Mouse (Mus musculus) left cerebral cortex, adult 8-10 months (tissue): Measurements from ENCODE around the gene Dhx34. TPM values are rescaled to one million over a fixed set of nuclear protein-coding genes. Genes with fewer than 3 reads are reported as not detected.
"Not testable (repeated sequence)": the region's sequence is repeated elsewhere in the genome, so short reads cannot be mapped to it uniquely, and the experiment has no call there.

ENCODE experiments used
- DNase-seq, 2 experiments: peaks; one replicate each; pipeline ENCODE4 v3.0.0; 2022; ENCODE audit warnings: low spot score in 2 of 2
- total RNA-seq, 4 experiments: library from RNA; stranded (reverse); gene quantifications; 2 replicates each; pipeline ENCODE4 v1.2.4; 2022

Dhx34 gene
- 10 to 100 TPM; 12.4 to 14.5 (median 13.4) TPM for total RNA-seq

DNA sequence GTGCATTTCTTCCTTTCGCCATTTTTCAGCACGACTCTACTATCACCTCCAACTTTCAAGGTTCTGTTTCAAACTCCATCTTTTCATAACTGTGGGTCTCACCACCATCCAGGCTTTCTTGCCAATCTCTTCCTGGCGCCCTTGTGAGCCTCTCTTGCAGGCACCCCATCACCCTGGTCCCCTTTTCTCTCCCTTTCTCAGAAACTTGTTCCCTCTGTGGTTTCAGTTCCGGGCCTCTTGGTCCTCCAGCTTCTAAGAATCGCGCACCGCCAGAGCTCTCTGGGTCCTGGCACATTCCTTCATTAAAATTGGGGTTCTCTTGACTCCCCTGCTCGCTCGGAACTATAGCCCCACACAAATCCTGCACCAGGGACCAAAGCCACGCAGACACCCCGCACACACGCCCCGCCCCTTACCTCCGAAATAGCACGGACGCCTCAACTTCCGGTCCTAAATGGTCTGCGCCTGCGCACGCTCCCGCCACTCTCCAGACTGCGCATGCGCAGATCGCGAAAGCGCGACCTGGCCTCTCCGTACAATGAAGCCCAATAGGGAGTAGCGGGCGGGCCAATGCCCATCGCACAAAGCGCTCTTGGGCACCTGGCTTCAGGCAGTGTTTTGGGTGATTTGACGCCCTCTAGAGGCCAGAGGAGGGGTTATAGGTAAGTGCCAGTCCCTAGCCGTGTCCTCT, at the start of gene Dhx34:
Gene Dhx34, minus strand, starts transcription at position 456 of the 691 bp plus-strand sequence.
- DNase-seq = peak; percentile 93 to 95

DNA sequence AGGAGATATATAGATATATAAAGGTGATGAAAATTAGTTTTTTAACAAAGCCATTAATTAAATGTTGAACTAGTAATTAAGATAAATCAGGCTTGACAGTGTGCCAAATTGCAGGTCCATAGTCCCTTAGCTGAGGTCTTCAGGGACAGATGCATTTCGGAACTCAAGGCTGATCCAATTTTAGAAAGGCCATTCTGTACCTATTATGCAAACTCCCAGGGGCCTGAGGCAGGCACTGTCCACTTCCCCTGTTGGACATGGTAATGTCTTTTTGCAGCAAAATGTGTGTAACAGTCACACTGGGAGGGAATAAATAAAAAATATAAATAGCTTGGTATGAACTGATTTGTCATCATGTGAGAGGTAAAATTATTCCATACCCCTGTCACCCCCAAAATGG, 49.3 kb upstream of the Dhx34 start:
- no peak for DNase-seq

DNA sequence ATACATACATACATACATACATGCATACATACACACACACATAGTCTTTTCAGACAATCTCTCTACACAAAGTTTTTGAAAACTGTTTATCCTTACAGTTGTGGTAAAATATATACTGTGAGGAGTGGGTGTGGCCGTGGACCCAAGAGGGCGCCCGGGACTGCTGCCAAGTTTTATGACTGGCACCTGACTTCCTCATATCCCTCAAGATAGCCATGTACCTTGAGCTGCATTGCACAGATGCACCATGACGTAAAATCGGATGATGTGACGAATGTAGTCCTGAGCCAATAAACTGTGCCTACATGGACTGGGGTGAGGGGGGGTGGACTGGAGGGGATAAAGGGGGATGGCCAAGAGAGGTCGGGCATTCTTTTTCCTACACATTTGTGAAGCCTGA, 44.8 kb upstream of the Dhx34 start:
- DNase-seq = not testable (repeated sequence)

DNA sequence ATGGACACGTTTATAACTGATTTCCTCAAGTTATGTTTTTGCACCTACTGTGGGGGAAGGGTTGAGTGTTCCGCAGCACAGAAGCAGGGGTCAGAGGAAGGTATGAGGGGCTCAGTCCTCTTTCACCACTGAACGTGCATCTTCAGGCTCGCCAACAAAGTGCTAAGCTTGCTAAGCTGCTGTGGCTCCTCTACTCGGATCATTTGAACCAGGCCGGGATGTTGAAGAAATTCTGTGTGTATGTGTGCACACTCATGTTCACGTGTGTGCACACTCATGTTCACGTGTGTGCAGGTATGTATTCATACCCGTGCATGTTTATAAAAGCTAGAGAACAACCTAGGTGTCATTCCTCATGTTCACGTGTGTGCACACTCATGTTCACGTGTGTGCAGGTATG, 44.0 kb upstream of the Dhx34 start:
- DNase-seq = no peak

DNA sequence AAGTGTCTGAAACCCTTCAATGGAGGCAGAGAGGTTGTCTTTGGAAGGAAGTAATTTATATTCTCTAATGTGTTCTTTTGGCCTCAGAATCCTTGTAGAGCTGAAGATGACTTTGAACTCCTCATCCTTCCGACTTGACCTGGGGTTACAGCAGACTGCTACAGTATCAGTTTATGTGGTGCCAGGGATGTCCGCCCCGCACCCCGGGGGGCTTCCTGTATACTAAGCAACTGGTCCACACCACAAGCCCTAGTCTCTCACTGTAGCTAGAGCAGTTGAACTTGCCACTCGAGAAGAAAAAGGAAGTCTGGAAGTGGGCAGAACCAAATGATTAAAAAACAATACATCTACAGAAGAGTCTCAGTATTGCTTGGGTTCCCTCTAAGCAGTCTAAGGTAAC, 42.0 kb upstream of the Dhx34 start:
- no peak for DNase-seq

DNA sequence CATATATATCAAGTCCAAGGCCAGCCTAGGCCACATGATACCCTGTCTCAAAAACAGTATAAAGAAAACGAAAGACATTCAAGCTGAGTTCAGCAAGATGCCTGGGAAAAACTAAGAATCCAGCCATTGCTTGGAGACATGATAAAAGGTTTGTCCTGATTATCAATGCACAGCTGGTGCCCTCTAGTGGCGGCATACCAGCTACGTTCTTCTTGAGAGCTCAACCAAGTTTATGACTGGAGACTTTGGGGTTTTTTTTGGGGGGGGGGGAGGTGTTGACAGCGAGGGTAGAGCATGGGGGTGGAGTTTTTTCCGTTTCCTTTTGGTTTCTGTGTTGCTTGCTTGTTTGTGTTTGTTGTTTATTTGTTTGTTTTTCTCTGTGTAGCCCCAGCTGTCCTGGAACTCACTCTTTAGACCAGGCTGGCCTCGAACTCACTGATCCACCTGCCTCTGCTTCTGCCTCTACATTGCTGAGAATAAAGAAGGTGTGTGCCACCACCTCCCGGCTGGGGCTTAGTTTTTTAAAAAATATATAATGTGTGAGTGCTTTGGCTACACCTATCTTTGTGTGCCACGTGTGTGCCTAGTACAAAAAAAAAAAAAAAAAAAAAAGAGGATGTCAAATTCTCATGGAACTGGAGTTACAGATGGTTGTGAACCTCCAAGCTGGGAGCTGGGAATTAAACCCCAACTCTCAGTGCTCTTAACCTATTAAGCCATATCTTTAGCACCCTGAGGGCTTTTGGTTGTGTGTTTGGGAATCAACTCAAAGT, 41.4 kb upstream of the Dhx34 start:
- DNase-seq = no peak

DNA sequence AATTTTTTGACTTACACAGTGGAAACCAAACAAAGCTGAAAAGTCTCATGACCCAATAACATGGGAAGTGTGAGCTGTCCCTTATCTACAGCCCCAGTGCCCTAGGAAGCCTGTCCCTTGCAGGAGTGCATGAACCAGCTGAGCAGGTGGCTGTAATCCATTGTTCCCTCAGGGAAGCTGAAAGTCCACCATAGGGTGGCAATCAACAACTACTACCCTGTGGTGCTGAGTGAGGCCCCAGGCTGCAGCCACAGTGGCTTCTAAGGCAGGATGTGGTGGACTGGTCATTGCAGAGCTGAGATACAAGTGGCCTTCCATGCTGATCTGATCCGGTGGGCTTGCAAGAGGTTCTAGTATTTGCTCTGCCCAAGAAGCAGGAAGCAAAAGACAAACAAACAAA, 39.3 kb upstream of the Dhx34 start:
- no peak for DNase-seq

DNA sequence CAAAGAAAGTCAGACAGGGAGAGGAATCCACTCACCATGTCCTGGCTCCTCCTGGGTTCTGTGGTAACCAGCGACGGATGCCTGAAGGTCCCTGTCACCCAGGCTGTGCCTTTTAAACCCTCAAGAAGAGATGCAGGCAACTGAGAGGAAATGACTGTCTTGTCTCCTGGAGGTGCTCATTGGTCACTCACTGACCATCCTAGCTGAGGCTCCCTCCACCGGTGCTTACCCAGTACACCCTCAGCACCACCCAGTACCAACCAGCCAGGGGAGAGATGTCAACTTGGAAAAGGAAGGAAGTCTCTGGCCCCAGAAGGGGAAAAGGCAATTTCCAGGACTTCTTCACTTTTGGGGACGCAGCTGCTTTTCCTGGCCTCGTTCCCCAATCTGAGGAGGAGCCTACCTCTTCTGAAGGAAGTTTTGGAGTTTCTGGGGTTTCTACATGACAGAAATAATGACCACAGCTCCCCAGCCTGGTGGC, 37.3 kb upstream of the Dhx34 start, which contains the start of gene C5ar1:
Gene C5ar1, minus strand, starts transcription at position 431 of the 481 bp plus-strand sequence.
- no peak for DNase-seq

DNA sequence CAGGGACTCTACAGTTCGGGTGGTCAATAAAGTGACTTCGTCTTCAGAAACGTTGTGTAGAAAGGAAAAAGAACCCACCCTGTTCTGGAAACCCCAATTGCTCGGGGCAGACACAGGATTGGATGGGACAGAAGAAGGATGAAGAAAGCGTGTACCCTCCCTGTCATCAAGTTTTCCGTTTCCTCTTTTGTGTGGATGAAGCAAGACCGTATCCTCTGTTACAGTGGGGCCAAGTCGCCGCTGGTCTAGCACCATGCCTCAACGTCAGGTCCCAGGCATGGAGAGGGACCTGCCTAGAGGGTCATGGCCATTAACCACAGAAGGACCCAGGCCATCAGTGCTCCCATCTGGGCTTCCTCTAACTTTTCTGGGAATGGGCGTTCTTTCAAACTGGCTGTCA, 36.0 kb upstream of the Dhx34 start:
- no peak for DNase-seq

DNA sequence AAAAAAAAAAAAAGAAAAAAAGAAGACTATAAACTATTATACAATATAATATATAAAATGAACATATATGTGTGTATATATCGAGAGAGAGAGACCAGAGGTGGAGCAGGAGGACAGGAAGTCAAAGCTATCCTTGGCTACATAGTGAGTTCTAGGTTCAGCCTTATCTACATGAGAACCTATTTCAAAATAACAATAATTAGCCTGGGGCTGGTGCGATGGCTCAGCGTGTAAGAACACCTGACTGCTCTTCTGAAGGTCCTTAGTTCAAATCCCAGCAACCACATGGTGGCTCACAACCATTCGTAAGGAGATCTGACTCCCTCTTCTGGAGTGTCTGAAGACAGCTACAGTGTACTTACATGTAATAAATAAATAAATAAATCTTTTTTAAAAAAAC, 34.1 kb upstream of the Dhx34 start:
- DNase-seq = not testable (repeated sequence)

DNA sequence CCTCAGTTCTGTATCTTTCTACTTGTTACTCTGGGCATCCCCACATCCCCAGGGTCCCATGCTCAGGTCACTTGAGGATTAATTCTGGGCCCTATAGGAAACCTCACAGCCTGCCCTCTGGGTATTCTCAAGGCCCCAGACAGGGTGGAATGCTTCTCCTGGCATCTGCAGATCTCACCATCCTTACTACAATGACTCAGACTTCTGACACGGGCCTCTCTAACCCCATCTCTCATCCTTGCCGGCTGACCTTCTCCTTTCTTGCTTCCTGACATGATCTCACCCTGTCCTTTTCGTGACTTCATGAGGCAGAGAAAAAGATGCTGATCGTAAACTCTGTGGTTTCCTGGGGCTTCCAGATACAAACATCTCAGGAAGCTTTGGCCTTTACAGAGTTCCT, 32.4 kb upstream of the Dhx34 start:
- DNase-seq = no peak

DNA sequence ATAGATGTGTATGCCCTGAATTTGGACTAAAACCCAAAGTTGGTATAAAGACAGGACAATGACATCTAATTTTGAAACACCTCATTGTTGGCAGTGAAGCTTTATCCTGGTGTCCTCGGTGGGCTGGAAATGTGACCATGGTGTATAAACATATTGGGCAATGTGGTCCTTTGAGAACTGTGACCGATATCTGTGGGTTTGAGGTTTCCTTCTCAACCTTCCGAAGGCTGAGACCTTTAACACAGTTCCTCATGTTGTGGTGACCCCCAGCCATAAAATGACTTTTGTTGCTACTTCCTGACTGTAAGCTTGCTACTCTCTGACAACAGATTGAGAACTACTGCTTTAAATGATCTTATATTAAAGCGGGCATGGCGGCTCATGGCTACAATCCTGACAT, 28.9 kb upstream of the Dhx34 start:
- DNase-seq = no peak

DNA sequence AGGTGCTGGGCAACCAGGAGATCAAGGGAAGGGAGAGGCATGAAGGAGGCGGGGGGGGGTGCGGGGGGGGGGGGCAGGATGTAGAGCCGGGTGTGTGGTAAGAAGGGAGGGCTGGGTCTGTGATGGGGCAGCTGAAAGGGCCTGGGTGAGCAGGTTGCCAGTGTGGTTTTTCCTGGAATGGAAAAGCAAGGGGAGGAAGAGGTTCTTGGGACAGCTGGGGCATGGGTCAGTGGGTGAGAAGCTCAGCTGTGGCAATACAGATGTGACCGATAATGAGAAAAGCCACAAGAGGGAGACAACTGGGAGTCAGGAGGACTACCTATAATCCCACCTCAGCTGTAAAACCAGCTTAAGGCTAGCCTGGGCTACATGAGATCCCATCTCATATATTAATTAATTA, 24.1 kb upstream of the Dhx34 start:
- no peak for DNase-seq

DNA sequence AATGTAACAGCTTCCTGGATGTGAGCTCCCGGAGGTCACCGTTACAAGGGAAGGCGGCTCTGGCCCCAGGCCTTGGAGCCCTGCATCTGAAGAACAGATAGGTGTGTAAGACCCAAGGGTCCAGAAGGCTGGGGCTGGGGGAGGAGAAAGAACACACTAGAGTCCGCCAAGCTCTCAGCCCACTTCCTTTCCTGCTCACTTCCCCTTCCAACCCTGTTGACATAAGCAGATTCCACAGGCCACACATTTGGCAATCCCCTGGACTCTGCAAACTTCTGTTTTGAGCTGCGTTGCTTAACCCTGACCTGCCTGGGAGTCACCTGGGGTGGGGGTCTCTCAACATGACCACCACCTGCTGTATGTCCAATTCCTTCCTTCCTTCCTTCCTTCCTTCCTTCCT, 22.2 kb upstream of the Dhx34 start, which contains the start of gene C5ar2:
Gene C5ar2, minus strand, starts transcription at position 88 of the 400 bp plus-strand sequence.
- DNase-seq = no peak

DNA sequence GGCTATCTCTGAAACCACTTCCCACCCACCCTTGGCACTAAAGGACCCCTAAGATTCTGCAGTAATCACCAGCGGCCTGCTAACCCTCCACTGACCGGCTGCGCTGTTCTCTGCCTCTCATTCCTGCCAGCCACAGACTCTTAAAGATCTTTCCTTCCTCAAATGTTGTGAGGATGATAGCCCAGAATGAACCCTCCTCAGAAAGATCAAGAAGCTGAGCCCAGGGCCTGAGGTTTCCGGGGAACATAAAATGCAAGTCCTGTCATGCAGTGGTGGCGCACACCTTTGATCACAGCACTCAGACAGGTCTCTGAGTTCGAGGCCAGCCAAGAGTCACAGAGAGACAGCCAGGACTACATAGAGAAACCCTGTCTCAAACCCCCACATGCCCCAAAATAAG, 20.4 kb upstream of the Dhx34 start:
- DNase-seq = no peak

DNA sequence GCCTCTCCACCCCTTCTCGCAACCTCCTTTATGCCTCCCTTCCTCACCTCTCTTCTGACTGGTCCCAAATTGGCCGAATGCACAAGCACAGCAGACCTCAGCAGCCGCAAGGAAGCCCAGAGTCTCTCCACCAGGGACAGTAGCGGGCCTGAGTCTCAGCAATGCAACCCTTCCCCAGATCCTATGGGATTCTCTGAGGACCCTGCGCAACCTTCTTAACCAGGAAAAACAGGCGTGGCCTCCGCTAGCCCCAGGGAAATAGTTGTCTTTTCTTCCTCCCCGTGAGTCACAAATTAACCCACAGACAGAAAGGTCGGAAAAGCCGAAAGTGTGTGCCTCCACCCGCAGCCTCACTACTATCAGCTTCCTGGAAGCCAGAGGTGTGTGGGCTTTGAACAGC, 19.9 kb upstream of the Dhx34 start:
- no peak for DNase-seq

DNA sequence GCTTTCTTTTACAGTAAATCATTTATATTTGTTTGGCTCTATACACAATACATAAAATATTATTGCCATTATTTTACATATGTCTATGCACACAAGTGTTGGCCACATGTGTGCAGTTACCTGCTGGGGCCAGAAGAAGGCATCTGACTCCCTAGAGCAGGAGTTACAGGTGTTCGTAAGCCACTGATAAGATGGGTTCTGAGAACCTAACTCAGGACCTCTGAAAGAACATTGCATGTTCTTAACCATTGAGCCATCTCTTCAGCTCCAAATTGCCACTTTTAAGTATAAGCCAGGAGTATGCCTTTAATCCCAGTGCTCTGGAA, 19.1 kb upstream of the Dhx34 start:
- DNase-seq = no peak

DNA sequence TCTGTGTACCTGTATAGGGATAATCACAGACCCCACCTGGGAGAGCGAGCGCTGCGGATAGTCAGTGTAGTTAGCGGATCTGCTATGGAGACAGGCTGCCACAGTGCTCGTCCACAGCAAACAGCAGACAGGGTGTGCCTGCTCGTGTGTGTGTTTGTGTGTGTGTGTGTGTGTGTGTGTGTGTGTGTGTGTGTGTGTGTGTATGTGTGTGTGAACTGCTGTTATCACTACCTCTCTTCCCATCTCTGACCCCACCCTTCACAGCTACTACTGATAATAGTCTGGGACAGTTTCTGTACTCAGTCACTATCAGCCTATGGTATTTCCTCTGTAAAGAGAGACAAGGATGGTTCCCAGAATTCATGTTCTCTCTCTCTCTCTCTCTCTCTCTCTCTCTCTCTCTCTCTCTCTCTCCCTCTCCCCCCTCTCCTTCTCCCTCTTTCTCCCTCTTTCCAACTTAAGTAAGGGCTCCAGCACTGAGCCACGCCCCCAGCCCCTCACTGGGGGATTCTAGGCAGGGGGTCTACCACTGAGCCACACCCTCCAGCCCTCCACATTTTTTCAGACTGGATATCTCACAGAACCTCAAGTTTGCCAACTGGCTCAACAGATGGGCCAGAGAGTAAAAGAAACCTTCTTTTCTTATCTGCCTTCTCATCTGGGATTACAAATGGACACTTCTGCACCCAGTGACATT, 18.6 kb upstream of the Dhx34 start:
- DNase-seq = no peak

DNA sequence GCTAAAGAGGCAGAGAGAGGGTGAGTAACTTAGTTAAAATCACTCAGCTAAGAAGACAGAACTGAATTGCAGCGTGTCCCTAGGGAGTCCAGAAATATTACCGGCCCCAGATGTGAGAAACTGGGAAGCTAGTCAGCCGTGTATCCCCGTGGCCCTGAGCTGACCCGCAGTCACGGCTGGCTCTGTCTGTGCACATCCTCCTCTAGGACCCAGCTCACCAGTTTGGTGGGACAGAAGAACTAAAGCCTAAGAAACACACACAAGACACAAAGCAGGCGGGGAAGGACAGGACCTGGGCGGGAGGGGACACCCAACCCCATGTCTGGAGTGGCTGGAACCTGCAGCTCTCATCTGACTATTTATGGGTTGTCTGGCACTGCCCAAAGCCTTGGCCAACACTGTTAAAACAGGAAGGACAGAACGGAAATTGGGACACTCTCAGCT, 17.7 kb upstream of the Dhx34 start:
- DNase-seq = no peak

DNA sequence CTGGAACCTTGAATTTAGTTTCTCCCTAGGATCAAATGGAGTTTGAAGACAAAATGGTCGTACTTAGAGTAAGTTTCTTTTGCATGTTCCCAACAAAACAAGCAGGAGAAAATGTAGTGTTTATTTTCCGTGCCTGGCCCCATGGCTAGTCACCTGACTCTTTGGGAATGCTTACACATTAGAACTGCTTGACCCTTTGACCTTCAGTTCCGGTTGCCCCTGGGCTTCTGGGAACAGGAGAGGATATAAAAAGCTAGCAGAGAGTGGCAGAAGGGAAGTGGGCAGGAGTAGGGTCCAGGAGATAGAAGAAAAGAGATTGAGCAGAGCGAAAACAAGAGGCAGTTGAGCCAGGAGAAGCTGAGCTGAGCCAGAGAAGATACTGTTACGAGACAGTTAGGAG, 8.0 kb upstream of the Dhx34 start:
- no peak for DNase-seq

DNA sequence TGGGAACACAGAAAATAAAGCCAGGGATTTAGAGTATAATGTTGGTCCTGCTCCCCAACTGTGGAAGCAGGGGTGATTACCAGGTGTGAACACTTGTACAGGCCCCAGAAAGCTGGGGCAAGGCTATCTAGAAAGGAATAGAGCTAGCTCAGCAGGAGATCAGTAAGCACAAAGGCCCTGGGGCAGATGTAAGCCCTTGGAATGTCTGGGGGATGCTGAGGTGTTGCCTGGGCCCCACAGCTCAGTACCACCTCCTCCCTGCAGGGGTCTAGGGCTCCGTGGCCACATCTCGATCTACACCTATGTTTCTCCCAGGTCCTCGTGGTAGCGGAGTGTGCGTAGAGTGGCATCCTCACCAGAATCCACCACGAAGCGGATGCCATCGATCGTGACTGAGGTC, 7.9 kb downstream of the Dhx34 start:
- DNase-seq = no peak

DNA sequence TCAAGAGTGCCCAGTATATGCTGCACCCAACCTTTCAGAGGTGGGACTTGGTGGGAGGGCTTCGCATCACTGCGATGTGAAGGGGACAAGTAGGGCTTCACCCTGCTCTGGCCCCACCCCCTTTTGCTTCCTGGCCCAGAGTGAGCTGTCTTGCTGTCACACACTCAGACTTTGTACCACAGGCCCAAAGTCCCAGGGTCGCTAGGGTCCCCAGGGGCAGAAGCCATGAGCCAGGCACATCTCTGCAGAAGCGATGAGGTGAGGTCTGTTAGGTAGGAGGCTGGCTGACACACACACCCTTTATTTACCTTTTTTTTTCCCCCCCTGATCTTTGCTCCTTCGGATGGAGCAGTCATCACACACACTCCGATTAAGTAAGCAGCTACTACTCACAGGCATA, 8.6 kb downstream of the Dhx34 start:
- no peak for DNase-seq
